Mouse (Mus musculus) MEL (cell line): ENCODE measurements at regions not wholly inside any gene's neighbourhood (a gene's known extent, or its start where the extent isn't known, plus 50 kb on each side); places are given as distances from the start of the nearest gene placed in this dataset.

Experiments
- DNase-seq: peaks from one replicate; pipeline ENCODE4 v3.0.0; 2011; ENCODE audit warnings: low read depth, low spot score
- H3K27ac ChIP-seq: 2 replicates; pipeline ENCODE4 v1.5.1; 2012; ENCODE audit warnings: low read depth, mild to moderate bottlenecking, control low read depth, low read length, moderate library complexity; ENCODE audit not compliant: control insufficient read depth
- H3K27me3 ChIP-seq, 2 experiments: fragments of 150-350 bp in 1 of 2; sonication (generic) in 1 of 2; 2 replicates each; pipeline ENCODE4 v1.6.1; 2012; ENCODE audit warnings: low read length in 2 of 2, mild to moderate bottlenecking in 2 of 2, improper control_type of control experiment in 1 of 2, moderate library complexity in 1 of 2; ENCODE audit not compliant: insufficient read depth in 2 of 2, control insufficient read depth in 1 of 2
- H3K36me3 ChIP-seq, 2 experiments: 2 replicates each; pipeline ENCODE4 v1.6.1; 2012 to 2014; ENCODE audit warnings: low read length in 2 of 2, improper control_type of control experiment in 1 of 2, inconsistent platforms in 1 of 2, mild to moderate bottlenecking in 1 of 2; ENCODE audit not compliant: insufficient read depth in 2 of 2, control insufficient read depth in 1 of 2
- H3K4me1 ChIP-seq, 2 experiments: fragments of 150-350 bp in 1 of 2; sonication (generic) in 1 of 2; 2 replicates each; pipeline ENCODE4 v1.6.1; 2012; ENCODE audit warnings: low read length in 2 of 2, improper control_type of control experiment in 1 of 2, mild to moderate bottlenecking in 1 of 2; ENCODE audit not compliant: insufficient read depth in 2 of 2, control insufficient read depth in 1 of 2
- H3K4me3 ChIP-seq, 2 experiments: fragments of 150-350 bp in 1 of 2; sonication (generic) in 1 of 2; 2 replicates each; pipeline ENCODE4 v1.5.1; 2012; ENCODE audit warnings: low read depth in 2 of 2, low read length in 2 of 2, mild to moderate bottlenecking in 2 of 2, moderate library complexity in 2 of 2, control low read depth in 1 of 2, improper control_type of control experiment in 1 of 2; ENCODE audit not compliant: control insufficient read depth in 1 of 2, insufficient read depth in 1 of 2
- H3K79me2 ChIP-seq: 2 replicates; pipeline ENCODE4 v1.6.1; 2012; ENCODE audit warnings: mild to moderate bottlenecking, low read length, moderate library complexity; ENCODE audit not compliant: control insufficient read depth, poor library complexity, insufficient read depth
- H3K9ac ChIP-seq: 2 replicates; pipeline ENCODE4 v1.6.1; 2012; ENCODE audit warnings: low read depth, mild to moderate bottlenecking, control low read depth, low read length, moderate library complexity; ENCODE audit not compliant: control insufficient read depth, poor library complexity, severe bottlenecking
- H3K9me3 ChIP-seq: fragments of 150-350 bp; sonication (generic); replicated peaks from 2 replicates; pipeline ENCODE4 v1.6.1; 2012; ENCODE audit warnings: mild to moderate bottlenecking, low read length, improper control_type of control experiment, moderate library complexity; ENCODE audit not compliant: insufficient read depth
- CHD1 ChIP-seq: IDR thresholded peaks from 2 replicates; pipeline ENCODE4 v1.6.1; 2012; ENCODE audit warnings: low read depth, mild to moderate bottlenecking, inconsistent platforms, low read length, improper control_type of control experiment
- CTCF ChIP-seq, 3 experiments: IDR thresholded peaks in 2 of 3; conservative IDR thresholded peaks in 1 of 3; 2 replicates each; pipeline ENCODE4 v1.5.1; 2011 to 2012; ENCODE audit warnings: low read length in 3 of 3, low read depth in 2 of 3, mild to moderate bottlenecking in 2 of 3, improper control_type of control experiment in 1 of 3, inconsistent platforms in 1 of 3, mixed read lengths in 1 of 3, moderate library complexity in 1 of 3; ENCODE audit not compliant: control insufficient read depth in 1 of 3, insufficient read depth in 1 of 3, poor library complexity in 1 of 3, severe bottlenecking in 1 of 3
- ELF1 ChIP-seq: IDR thresholded peaks from 2 replicates; pipeline ENCODE4 v1.6.1; 2014; ENCODE audit warnings: low read depth, mild to moderate bottlenecking, inconsistent platforms, low read length, improper control_type of control experiment, moderate library complexity
- ETS1 ChIP-seq: IDR thresholded peaks from 2 replicates; pipeline ENCODE4 v1.6.1; 2012; ENCODE audit warnings: low read depth, mild to moderate bottlenecking, inconsistent platforms, low read length, improper control_type of control experiment, moderate library complexity
- GABPA ChIP-seq: IDR thresholded peaks from 2 replicates; pipeline ENCODE4 v1.6.1; 2012; ENCODE audit warnings: low read depth, mild to moderate bottlenecking, inconsistent platforms, low read length, improper control_type of control experiment, moderate library complexity
- HCFC1 ChIP-seq: IDR thresholded peaks from 2 replicates; pipeline ENCODE4 v1.6.1; 2012; ENCODE audit warnings: low read depth, mild to moderate bottlenecking, inconsistent platforms, low read length, improper control_type of control experiment, moderate library complexity
- JUND ChIP-seq: IDR thresholded peaks from 2 replicates; pipeline ENCODE4 v1.6.1; 2011; ENCODE audit warnings: low read depth, mild to moderate bottlenecking, improper control_type of control experiment, low read length
- KAT2A ChIP-seq: conservative IDR thresholded peaks from 2 replicates; pipeline ENCODE4 v1.6.1; 2012; ENCODE audit warnings: low read depth, low read length, improper control_type of control experiment, inconsistent platforms
- MAFK ChIP-seq: IDR thresholded peaks from 2 replicates; pipeline ENCODE4 v1.6.1; 2011; ENCODE audit warnings: low read depth, mild to moderate bottlenecking, low read length, improper control_type of control experiment, borderline replicate concordance
- MAX ChIP-seq: IDR thresholded peaks from 2 replicates; pipeline ENCODE4 v1.6.1; 2011; ENCODE audit warnings: low read length, improper control_type of control experiment
- MAZ ChIP-seq: IDR thresholded peaks from 2 replicates; pipeline ENCODE4 v1.6.1; 2012; ENCODE audit warnings: low read depth, mild to moderate bottlenecking, inconsistent platforms, low read length, improper control_type of control experiment
- NRF1 ChIP-seq: IDR thresholded peaks from 2 replicates; pipeline ENCODE4 v1.6.1; 2014; ENCODE audit warnings: low read depth, mild to moderate bottlenecking, inconsistent platforms, low read length, improper control_type of control experiment, moderate library complexity; ENCODE audit not compliant: poor library complexity, insufficient read depth, severe bottlenecking
- POLR2A ChIP-seq, 2 experiments: IDR thresholded peaks; 2 replicates each; pipeline ENCODE4 v1.6.1; 2011 to 2012; ENCODE audit warnings: low read length in 2 of 2, mild to moderate bottlenecking in 2 of 2, control low read depth in 1 of 2, improper control_type of control experiment in 1 of 2, low read depth in 1 of 2, moderate library complexity in 1 of 2; ENCODE audit not compliant: control insufficient read depth in 1 of 2, insufficient read depth in 1 of 2, poor library complexity in 1 of 2
- POLR2AphosphoS2 ChIP-seq: IDR thresholded peaks from 2 replicates; pipeline ENCODE4 v1.6.1; 2011; ENCODE audit warnings: low read length, improper control_type of control experiment
- RAD21 ChIP-seq: IDR thresholded peaks from 2 replicates; pipeline ENCODE4 v1.6.1; 2011; ENCODE audit warnings: mild to moderate bottlenecking, low read depth, low read length, improper control_type of control experiment
- SMC3 ChIP-seq: IDR thresholded peaks from 2 replicates; pipeline ENCODE4 v1.6.1; 2011; ENCODE audit warnings: low read depth, low read length, improper control_type of control experiment
- TAL1 ChIP-seq: IDR thresholded peaks from 2 replicates; pipeline ENCODE4 v1.6.1; 2012; ENCODE audit warnings: mild to moderate bottlenecking, inconsistent platforms, low read length, moderate library complexity, mixed read lengths
- TBP ChIP-seq: IDR thresholded peaks from 2 replicates; pipeline ENCODE4 v1.8.0; 2011; ENCODE audit warnings: low read depth, low read length, improper control_type of control experiment
- USF1 ChIP-seq: IDR thresholded peaks from 2 replicates; pipeline ENCODE4 v1.6.1; 2014; ENCODE audit warnings: low read depth, mild to moderate bottlenecking, inconsistent platforms, low read length, improper control_type of control experiment, moderate library complexity
- ZKSCAN1 ChIP-seq: IDR thresholded peaks from 2 replicates; pipeline ENCODE4 v1.6.1; 2012; ENCODE audit warnings: low read depth, mild to moderate bottlenecking, inconsistent platforms, low read length, improper control_type of control experiment, moderate library complexity
- ZNF384 ChIP-seq: IDR thresholded peaks from 2 replicates; pipeline ENCODE4 v1.6.1; 2012; ENCODE audit warnings: low read depth, mild to moderate bottlenecking, inconsistent platforms, low read length, improper control_type of control experiment

- Histone ChIP-seq H3K4me1 (no peaks in the 10 kb centered on the region), H3K4me3 (no peak overlapping the region)
- TF ChIP-seq MAFK, result no peak
- TF ChIP-seq USF1, result no peak
- TF ChIP-seq GABPA, result no peak
- TF ChIP-seq ZKSCAN1, result no peak
- no peak for TF ChIP-seq TAL1
- TF ChIP-seq, all 39 proteins: peak for 0
- H3K9me3 ChIP-seq, result no peaks in the 10 kb centered on the region
- no peaks in the 10 kb centered on the region for H3K36me3 ChIP-seq
- DNase-seq, result no peak
- no peaks in the 10 kb centered on the region for H3K79me2 ChIP-seq
- no peaks in the 10 kb centered on the region for H3K27me3 ChIP-seq
- H3K27ac ChIP-seq, result no peak overlapping the region
- no peak overlapping the region for H3K9ac ChIP-seq
Observed at GRCm38 (mm10) chr6:127284226-127284625, 132.2 kb upstream of the Ccnd2 start.

- H3K36me3 ChIP-seq, result no peaks in the 10 kb centered on the region
- no peak overlapping the region for H3K9ac ChIP-seq
- DNase-seq, result no peak
- H3K27me3 ChIP-seq, result no peaks in the 10 kb centered on the region
- H3K79me2 ChIP-seq, result no peaks in the 10 kb centered on the region
- H3K27ac ChIP-seq, result no peak overlapping the region
- no peaks in the 10 kb centered on the region for H3K4me1 ChIP-seq
- TF ChIP-seq ETS1 (no peak), RAD21 (no peak), ZKSCAN1 (no peak), ZNF384 (no peak), TBP (no peak), KAT2A (no peak), POLR2A (IDR thresholded peaks at IDR 0.05; ENCODE audit: control insufficient read depth in 1 of 2, insufficient read depth in 1 of 2, low read depth in 1 of 2, low read length in 2 of 2, poor library complexity in 1 of 2) (no peak), SMC3 (no peak), NRF1 (no peak), MAZ (no peak), CTCF (IDR thresholded peaks at IDR 0.05 in 2 of 3, conservative IDR thresholded peaks at IDR 0.05 in 1 of 3; ENCODE audit: control insufficient read depth in 1 of 3, insufficient read depth in 1 of 3, low read depth in 2 of 3, low read length in 3 of 3, poor library complexity in 1 of 3, severe bottlenecking in 1 of 3) (no peak), JUND (no peak), MAX (no peak), CHD1 (no peak), ELF1 (no peak), HCFC1 (no peak), POLR2AphosphoS2 (no peak)
- H3K9me3 ChIP-seq, result no peaks in the 10 kb centered on the region
- H3K4me3 ChIP-seq, result no peak overlapping the region
Observed at GRCm38 (mm10) chr6:127286681-127287476, 134.9 kb upstream of the Ccnd2 start.
